Mouse (Mus musculus): Measurements from ENCODE around the gene Unc5cl. TPM values are rescaled to one million over a fixed set of nuclear protein-coding genes. Genes with fewer than 3 reads are reported as not detected.

Gene Unc5cl
- polyA plus RNA-seq, 1 experiment, result not detected

DNA sequence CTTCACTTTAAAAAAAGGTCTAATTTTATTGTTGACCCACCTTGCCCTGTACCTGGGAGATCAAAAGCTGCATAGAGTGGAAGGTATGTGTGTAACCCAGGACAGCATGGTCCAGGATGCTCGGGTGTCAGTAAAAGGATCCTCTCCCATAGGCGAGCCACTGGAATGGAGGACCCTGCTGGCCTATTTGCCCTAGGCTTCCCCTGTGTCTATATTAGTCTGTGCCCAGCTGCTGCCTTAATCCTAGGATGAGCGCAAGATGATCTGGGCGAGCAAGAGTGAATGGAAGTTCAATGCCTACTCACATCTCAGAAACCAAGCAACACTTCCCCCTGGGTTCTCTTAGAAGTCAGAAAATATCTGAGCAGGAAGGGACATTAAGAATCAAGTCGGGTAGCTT lies 23.6 kb upstream of the Unc5cl start:
- TF ChIP-seq E2F4 (IDR thresholded peaks at IDR 0.05; ENCODE audit: insufficient read depth) (no peak), SRF (IDR thresholded peaks at IDR 0.05; ENCODE audit: control insufficient read depth, insufficient read length, low read depth) (no peak), MYOD1 (IDR thresholded peaks at IDR 0.05; ENCODE audit: control insufficient read depth in 1 of 3, insufficient read length in 2 of 3, low read depth in 2 of 3) (peak in 1 of 3 experiments; percentile 56), MYOG (IDR thresholded peaks at IDR 0.05; ENCODE audit: control insufficient read depth in 1 of 3, insufficient read depth in 1 of 3, insufficient read length in 2 of 3, low read depth in 2 of 3) (peak in 1 of 3 experiments; percentile 53), POLR2A (IDR thresholded peaks at IDR 0.05; ENCODE audit: insufficient read length, low read depth) (no peak)
- Histone ChIP-seq H3K36me3 (ENCODE audit: control insufficient read depth, insufficient read depth) (no peaks in the 10 kb centered on the region), H3K4me2 (ENCODE audit: low read depth) (peak overlapping the region; percentile 69), H3K27me3 (ENCODE audit: control insufficient read depth, insufficient read depth, insufficient read length) (no peaks in the 10 kb centered on the region), H3K79me2 (ENCODE audit: control insufficient read depth, insufficient read depth) (peaks cover 8% of the 10 kb centered on the region), H3ac (ENCODE audit: control insufficient read depth, insufficient read length) (no peak overlapping the region), H3K4me3 (peak overlapping the region; percentile 21)

DNA sequence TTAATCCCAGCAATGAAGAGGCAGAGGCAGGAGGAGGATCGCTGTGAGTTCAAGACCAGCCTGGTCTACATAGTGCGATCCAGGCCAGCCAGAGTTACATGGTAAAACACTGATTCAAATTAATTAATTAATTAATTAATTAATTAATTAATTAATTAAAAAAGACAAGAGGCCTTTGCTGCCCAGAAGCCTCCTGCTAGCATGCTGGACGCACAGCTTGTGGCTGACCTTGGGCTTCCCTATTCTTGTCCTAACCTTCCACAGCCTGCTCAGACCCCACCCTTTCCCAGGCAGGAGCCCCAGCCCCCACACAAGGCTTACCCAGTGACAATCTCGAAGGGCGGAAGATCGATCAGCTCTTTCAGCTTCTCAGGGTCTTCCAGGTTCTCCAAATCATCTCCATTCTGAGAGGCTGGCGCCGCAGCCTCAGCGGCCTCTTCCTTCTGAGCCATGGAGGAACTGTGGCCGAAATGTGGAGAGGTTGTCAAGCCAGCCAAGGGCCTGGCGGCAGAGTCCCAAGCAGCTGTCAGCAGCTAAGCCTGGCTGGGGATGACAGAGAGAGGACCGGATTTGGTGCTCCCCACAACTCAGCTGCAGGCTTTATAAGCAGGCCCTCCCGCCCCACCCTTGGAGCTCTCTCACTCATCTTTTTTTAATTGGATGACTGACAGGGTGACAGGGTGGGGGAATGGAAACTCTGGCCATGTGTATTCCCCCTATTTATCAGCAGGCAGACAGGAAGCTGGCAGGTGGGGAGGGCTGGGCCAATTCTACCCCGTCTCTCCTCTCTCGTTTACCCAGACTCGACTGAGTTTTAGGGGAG lies 22.3 kb upstream of the Unc5cl start, which contains the start of gene Apobec2:
Apobec2 (minus strand) TSS at position 773 of the 823 bp plus-strand sequence.
- peak within 1 kb of the TSS; percentile 21 for H3K4me3 ChIP-seq
- H3K27me3 ChIP-seq (ENCODE audit: control insufficient read depth, insufficient read depth, insufficient read length), result no peaks in the 10 kb centered on the region
- peaks cover 8% of the 10 kb centered on the region for H3K79me2 ChIP-seq (ENCODE audit: control insufficient read depth, insufficient read depth)
- TF ChIP-seq USF1 (IDR thresholded peaks at IDR 0.05; ENCODE audit: low read depth) (no peak), POLR2A (IDR thresholded peaks at IDR 0.05; ENCODE audit: insufficient read length, low read depth) (peak; percentile 72), TCF3 (IDR thresholded peaks at IDR 0.05; ENCODE audit: insufficient read length, low read depth) (no peak), MAX (IDR thresholded peaks at IDR 0.05; ENCODE audit: low read depth) (no peak), MYOD1 (IDR thresholded peaks at IDR 0.05; ENCODE audit: control insufficient read depth in 1 of 3, insufficient read length in 2 of 3, low read depth in 2 of 3) (peak; percentile 26 to 76 (median 61)), SRF (IDR thresholded peaks at IDR 0.05; ENCODE audit: control insufficient read depth, insufficient read length, low read depth) (no peak), MYOG (IDR thresholded peaks at IDR 0.05; ENCODE audit: control insufficient read depth in 1 of 3, insufficient read depth in 1 of 3, insufficient read length in 2 of 3, low read depth in 2 of 3) (peak; percentile 36 to 91 (median 64)), TCF12 (IDR thresholded peaks at IDR 0.05; ENCODE audit: insufficient read depth, poor library complexity, severe bottlenecking) (peak; percentile 18), POLR2AphosphoS2 (IDR thresholded peaks at IDR 0.05; ENCODE audit: insufficient read length, low read depth) (peak; percentile 38), REST (IDR thresholded peaks at IDR 0.05; ENCODE audit: insufficient read depth, insufficient read length) (no peak), CEBPB (IDR thresholded peaks at IDR 0.05; ENCODE audit: insufficient read depth, poor library complexity, severe bottlenecking) (no peak), E2F4 (IDR thresholded peaks at IDR 0.05; ENCODE audit: insufficient read depth) (no peak)
- H3ac ChIP-seq (ENCODE audit: control insufficient read depth, insufficient read length), result no peak within 1 kb of the TSS
- peak within 1 kb of the TSS; percentile 69 for H3K4me2 ChIP-seq (ENCODE audit: low read depth)
- no peaks in the 10 kb centered on the region for H3K36me3 ChIP-seq (ENCODE audit: control insufficient read depth, insufficient read depth)

DNA sequence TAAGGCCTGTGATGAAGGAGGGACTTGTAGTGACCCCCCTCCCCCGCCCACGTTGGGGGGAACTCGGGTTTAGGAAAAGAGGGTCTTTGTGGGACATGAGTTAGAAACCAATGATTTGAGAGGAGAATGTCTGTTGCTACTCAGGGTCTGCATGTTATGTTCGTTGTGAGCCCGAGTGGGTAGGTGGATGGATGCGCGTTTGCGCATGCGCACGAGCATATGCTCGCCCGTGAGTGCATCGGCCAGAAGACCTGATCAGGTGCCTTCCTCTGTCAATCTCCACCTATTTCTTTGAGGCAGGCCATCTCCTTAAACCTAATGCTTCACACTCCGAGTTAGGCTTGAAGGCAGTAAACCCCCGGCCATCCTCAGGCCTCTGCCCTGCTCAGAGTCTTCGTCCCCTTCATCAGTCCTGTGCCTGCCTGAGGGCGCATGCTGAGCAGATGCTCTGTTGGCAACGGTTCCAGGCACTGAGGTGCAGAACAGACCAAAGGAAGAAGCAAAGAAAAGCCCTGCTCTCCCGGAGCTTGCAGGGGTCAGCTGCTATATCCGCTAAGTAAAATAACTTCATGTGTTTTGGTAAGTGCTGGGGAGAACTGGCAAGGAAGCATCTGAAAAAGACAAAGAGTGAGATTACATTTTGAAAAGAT lies 21.6 kb upstream of the Unc5cl start:
- Histone ChIP-seq H3ac (ENCODE audit: control insufficient read depth, insufficient read length) (no peak overlapping the region), H3K27me3 (ENCODE audit: control insufficient read depth, insufficient read depth, insufficient read length) (no peaks in the 10 kb centered on the region), H3K4me3 (peak overlapping the region; percentile 21), H3K79me2 (ENCODE audit: control insufficient read depth, insufficient read depth) (peaks cover 8% of the 10 kb centered on the region), H3K36me3 (ENCODE audit: control insufficient read depth, insufficient read depth) (no peaks in the 10 kb centered on the region), H3K4me2 (ENCODE audit: low read depth) (peak overlapping the region; percentile 32)
- TF ChIP-seq SRF (IDR thresholded peaks at IDR 0.05; ENCODE audit: control insufficient read depth, insufficient read length, low read depth), result no peak
- TF ChIP-seq MYOG (IDR thresholded peaks at IDR 0.05; ENCODE audit: control insufficient read depth in 1 of 3, insufficient read depth in 1 of 3, insufficient read length in 2 of 3, low read depth in 2 of 3), result no peak
- no peak for TF ChIP-seq MYOD1 (IDR thresholded peaks at IDR 0.05; ENCODE audit: control insufficient read depth in 1 of 3, insufficient read length in 2 of 3, low read depth in 2 of 3)
- no peak for TF ChIP-seq CEBPB (IDR thresholded peaks at IDR 0.05; ENCODE audit: insufficient read depth, poor library complexity, severe bottlenecking)
- no peak for TF ChIP-seq REST (IDR thresholded peaks at IDR 0.05; ENCODE audit: insufficient read depth, insufficient read length)
- no peak for TF ChIP-seq POLR2A (IDR thresholded peaks at IDR 0.05; ENCODE audit: insufficient read length, low read depth)
- no peak for TF ChIP-seq POLR2AphosphoS2 (IDR thresholded peaks at IDR 0.05; ENCODE audit: insufficient read length, low read depth)
- no peak for TF ChIP-seq E2F4 (IDR thresholded peaks at IDR 0.05; ENCODE audit: insufficient read depth)
- no peak for TF ChIP-seq USF1 (IDR thresholded peaks at IDR 0.05; ENCODE audit: low read depth)

DNA sequence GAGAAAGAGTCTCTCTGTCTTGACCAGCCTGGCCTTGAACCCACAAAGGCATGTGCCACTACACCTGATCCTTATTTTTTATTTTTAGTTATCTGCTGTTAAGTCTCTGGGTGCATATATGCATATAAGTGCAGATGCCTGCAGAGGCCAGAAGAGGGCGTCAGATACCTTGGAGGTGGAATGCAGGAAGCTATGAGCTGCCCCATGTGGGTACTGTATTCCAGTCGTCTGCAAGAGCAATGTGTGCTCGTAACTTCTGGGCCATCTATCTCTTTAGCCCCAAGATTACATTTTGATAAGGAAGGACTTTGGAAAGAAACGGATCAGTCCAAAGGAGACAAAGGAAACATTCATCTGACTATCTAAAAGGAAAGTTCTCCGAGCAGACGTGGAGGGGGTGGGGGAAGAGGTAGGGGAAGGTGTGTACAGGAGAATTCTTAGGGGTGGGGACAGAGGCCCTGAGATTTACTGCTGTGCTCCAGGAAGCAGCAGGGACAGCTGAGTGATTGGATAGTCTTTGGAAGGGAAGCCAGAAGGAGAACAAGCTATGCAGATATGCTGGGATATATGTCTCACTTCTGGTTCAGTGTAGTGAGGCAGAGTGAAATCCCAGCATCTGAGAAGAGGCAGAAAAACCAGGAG lies 20.9 kb upstream of the Unc5cl start:
- H3K27me3 ChIP-seq (ENCODE audit: control insufficient read depth, insufficient read depth, insufficient read length), result no peaks in the 10 kb centered on the region
- TF ChIP-seq POLR2AphosphoS2 (IDR thresholded peaks at IDR 0.05; ENCODE audit: insufficient read length, low read depth), result no peak
- no peak for TF ChIP-seq MYOG (IDR thresholded peaks at IDR 0.05; ENCODE audit: control insufficient read depth in 1 of 3, insufficient read depth in 1 of 3, insufficient read length in 2 of 3, low read depth in 2 of 3)
- TF ChIP-seq TCF12 (IDR thresholded peaks at IDR 0.05; ENCODE audit: insufficient read depth, poor library complexity, severe bottlenecking), result no peak
- no peak for TF ChIP-seq REST (IDR thresholded peaks at IDR 0.05; ENCODE audit: insufficient read depth, insufficient read length)
- TF ChIP-seq E2F4 (IDR thresholded peaks at IDR 0.05; ENCODE audit: insufficient read depth), result no peak
- TF ChIP-seq POLR2A (IDR thresholded peaks at IDR 0.05; ENCODE audit: insufficient read length, low read depth), result no peak
- no peak for TF ChIP-seq USF1 (IDR thresholded peaks at IDR 0.05; ENCODE audit: low read depth)
- TF ChIP-seq TCF3 (IDR thresholded peaks at IDR 0.05; ENCODE audit: insufficient read length, low read depth), result no peak
- TF ChIP-seq MYOD1 (IDR thresholded peaks at IDR 0.05; ENCODE audit: control insufficient read depth in 1 of 3, insufficient read length in 2 of 3, low read depth in 2 of 3), result no peak
- H3K36me3 ChIP-seq (ENCODE audit: control insufficient read depth, insufficient read depth), result no peaks in the 10 kb centered on the region
- H3K79me2 ChIP-seq (ENCODE audit: control insufficient read depth, insufficient read depth), result peaks cover 4% of the 10 kb centered on the region
- H3K4me2 ChIP-seq (ENCODE audit: low read depth), result no peak overlapping the region
- H3K4me3 ChIP-seq, result no peak overlapping the region
- no peak overlapping the region for H3ac ChIP-seq (ENCODE audit: control insufficient read depth, insufficient read length)

Data from myocyte (in vitro differentiated cells).